ENCODE assay signal across 10 mouse cellular contexts in the genomic region with DNA sequence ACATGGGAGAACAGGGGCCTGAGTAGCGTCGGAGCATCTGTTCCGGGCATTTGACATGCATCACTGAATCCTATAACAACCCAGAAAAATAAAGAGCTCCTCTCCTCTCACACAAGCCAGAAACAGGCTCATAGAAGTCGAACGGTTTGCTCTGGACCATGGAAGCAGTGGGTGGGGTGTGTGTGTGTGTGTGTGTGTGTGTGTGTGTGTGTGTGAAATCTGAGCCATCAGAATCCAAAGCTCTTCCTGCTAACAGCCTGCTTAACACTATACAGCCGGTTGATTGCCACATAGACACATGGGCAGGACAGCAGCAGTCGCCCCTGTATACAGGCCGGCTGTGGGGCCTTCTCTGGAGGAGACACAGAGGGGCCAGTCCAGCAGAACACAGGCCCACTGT.
DNase-seq lines count a peak whose midpoint lies in the region; ATAC-seq lines count a peak whose summit lies in the region.
"Had no signal": no experiment of that assay in that cellular context is flagged by ENCODE, and none has a peak within 500 bp of the region (broad histone marks: within the 10 kb centered on the region; RNA-seq: fewer than 3 reads in every experiment).

No protein-coding gene starts in this region.

- peaks cover 73% of the 10 kb centered on the region for H3K4me1 ChIP-seq in heart, embryonic 12.5 days (replicated peaks)
- H3K4me1 ChIP-seq in hindbrain, embryonic 13.5 days (replicated peaks) = peaks cover 20% of the 10 kb centered on the region

- WGBS in heart, embryonic 12.5 days = 54% methylated on average over 8 of the region's 8 CpGs
- 37% methylated on average over 8 of the region's 8 CpGs for WGBS in hindbrain, embryonic 13.5 days

- no peak overlapping the region for H3K4me2 ChIP-seq in heart, embryonic 12.5 days
- H3K4me2 ChIP-seq in hindbrain, embryonic 13.5 days = no peak overlapping the region
- H3K4me2 ChIP-seq: lung, embryonic 14.5 days had no signal

- DNase-seq in heart, postnatal 36 days = no peak
- DNase-seq in embryo, embryonic 10.5 days (ENCODE audit: low spot score) = peak; percentile 41
- peak; percentile 37 for DNase-seq in neural tube, embryonic 10.5 days (ENCODE audit: extremely low spot score, low spot score)
- no peak for DNase-seq in thymus, adult 18-20 months
- no peak for DNase-seq in thymus, postnatal 36 days
- no peak for DNase-seq in layer of hippocampus, postnatal 14 days (ENCODE audit: low spot score in 2 of 2)
- DNase-seq: lung, embryonic 14.5 days; thymus, postnatal 4 days had no signal

- H3K4me3 ChIP-seq in heart, embryonic 12.5 days = no peak overlapping the region
- H3K4me3 ChIP-seq in hindbrain, embryonic 13.5 days = no peak overlapping the region

- H3K36me3 ChIP-seq in heart, embryonic 12.5 days = no peaks in the 10 kb centered on the region
- H3K36me3 ChIP-seq in hindbrain, embryonic 13.5 days = no peaks in the 10 kb centered on the region

- H3K27me3 ChIP-seq in heart, embryonic 12.5 days (replicated peaks) = no peaks in the 10 kb centered on the region
- no peaks in the 10 kb centered on the region for H3K27me3 ChIP-seq in hindbrain, embryonic 13.5 days

- ATAC-seq in heart, embryonic 12.5 days (ENCODE audit: insufficient number of reproducible peaks, low FRiP score) = 0 out of 2 replicates have a peak, but pooled peaks have one; percentile 49
- ATAC-seq in hindbrain, embryonic 13.5 days (ENCODE audit: low FRiP score) = 0 out of 2 replicates have a peak, but pooled peaks have one; percentile 52

- no peaks in the 10 kb centered on the region for H3K9me3 ChIP-seq in heart, embryonic 12.5 days (replicated peaks)
- no peaks in the 10 kb centered on the region for H3K9me3 ChIP-seq in hindbrain, embryonic 13.5 days

- intact Hi-C loops in heart, postnatal 36 days (cut with DNase I) = no loop called here

- H3K9ac ChIP-seq in heart, embryonic 12.5 days = no peak overlapping the region
- H3K9ac ChIP-seq in hindbrain, embryonic 13.5 days = 0 out of 2 replicates have a peak overlapping the region, but pooled peaks have one; percentile 6
- H3K9ac ChIP-seq: lung, embryonic 14.5 days had no signal

- H3K27ac ChIP-seq in heart, embryonic 12.5 days (ENCODE audit: poor library complexity, severe bottlenecking) = 0 out of 2 replicates have a peak overlapping the region, but pooled peaks have one; percentile 1
- peak overlapping the region; percentile 71 for H3K27ac ChIP-seq in hindbrain, embryonic 13.5 days

Comparison
In these comparisons a context has a peak if more than half of its experiments do, and no peak if none do; other contexts are left out.
1. DNase-seq: peak in embryo, embryonic 10.5 days (single experiment) and neural tube, embryonic 10.5 days (single experiment); none in heart, postnatal 36 days (0 of 2), thymus, adult 18-20 months (0 of 2), thymus, postnatal 36 days (0 of 2) and layer of hippocampus, postnatal 14 days (0 of 2).